In genomic region chr5:146260003-146260402, GRCm38 (mm10) we compare ENCODE assay signal across 13 mouse cellular contexts. TPM values are rescaled to one million over a fixed set of nuclear protein-coding genes. Genes with fewer than 3 reads are reported as not detected.
DNase-seq lines count a peak whose midpoint lies in the region; ATAC-seq and TF ChIP-seq lines count a peak whose summit lies in the region.
"Had no signal": no experiment of that assay in that cellular context is flagged by ENCODE, and none has a peak within 500 bp of the region (broad histone marks: within the 10 kb centered on the region; RNA-seq: fewer than 3 reads in every experiment).

No protein-coding gene starts in this region.

- H3K79me2 ChIP-seq in CH12.LX (replicated peaks; ENCODE audit: control insufficient read depth, extremely low read depth, insufficient read depth, poor library complexity, severe bottlenecking) = 0 out of 2 replicates have a peak, but pooled peaks cover under 1% of the 10 kb centered on the region

- peaks cover 3% of the 10 kb centered on the region; the same call in 1 of the 2 replicates for H3K4me1 ChIP-seq in intestine, postnatal 0 days (replicated peaks; ENCODE audit: control insufficient read depth, insufficient read depth, low read length)
- H3K4me1 ChIP-seq in intestine, embryonic 15.5 days (replicated peaks) = no peaks in the 10 kb centered on the region
- H3K4me1 ChIP-seq in CH12.LX (ENCODE audit: control insufficient read depth in 1 of 2, insufficient read depth in 2 of 2) = no peaks in the 10 kb centered on the region
- no peaks in the 10 kb centered on the region for H3K4me1 ChIP-seq in bone marrow, adult 2 months (ENCODE audit: control insufficient read depth, insufficient read depth, low read length)
- H3K4me1 ChIP-seq: embryonic facial prominence, embryonic 15.5 days; lung, embryonic 15.5 days; neural tube, embryonic 12.5 days had no signal

- no peaks in the 10 kb centered on the region for H3K36me3 ChIP-seq in intestine, postnatal 0 days (ENCODE audit: control insufficient read depth, insufficient read depth)
- 0 out of 2 replicates have a peak, but pooled peaks cover 3% of the 10 kb centered on the region for H3K36me3 ChIP-seq in intestine, embryonic 15.5 days
- H3K36me3 ChIP-seq in CH12.LX (replicated peaks in 1 of 2; ENCODE audit: control insufficient read depth in 1 of 2, insufficient read depth in 1 of 2, low read length in 1 of 2) = peaks cover 5 to 42% of the 10 kb centered on the region in 2 experiments

- no peak for ATAC-seq in intestine, postnatal 0 days
- ATAC-seq in intestine, embryonic 15.5 days = no peak
- ATAC-seq: inflammation-experienced regulatory T-cells, adult 6 months had no signal

- TF ChIP-seq RAD21 in CH12.LX (IDR thresholded peaks at IDR 0.05; ENCODE audit: low read depth, low read length) = no peak

- in situ Hi-C loops in CH12.LX (cut with MboI; ENCODE audit: low pct_ligation_motif_present, low pct_unique_long_range_greater_than_20kb, low sequenced_read_pairs) = no loop called here

- no peak for TF ChIP-seq EP300 in CH12.LX (IDR thresholded peaks at IDR 0.05; ENCODE audit: low read length)

- H3K4me3 ChIP-seq in intestine, postnatal 0 days (ENCODE audit: low read depth, low read length) = no peak overlapping the region
- no peak overlapping the region for H3K4me3 ChIP-seq in intestine, embryonic 15.5 days (replicated peaks)
- H3K4me3 ChIP-seq in CH12.LX (replicated peaks in 1 of 3; ENCODE audit: low read depth in 2 of 3, low read length in 2 of 3, poor library complexity in 1 of 3) = no peak overlapping the region
- H3K4me3 ChIP-seq in bone marrow, adult 2 months (replicated peaks; ENCODE audit: control insufficient read depth, low read depth, low read length) = no peak overlapping the region
- H3K4me3 ChIP-seq: embryonic facial prominence, embryonic 15.5 days; lung, embryonic 15.5 days; neural tube, embryonic 12.5 days had no signal

- H3K27me3 ChIP-seq in intestine, postnatal 0 days (replicated peaks; ENCODE audit: control insufficient read depth, insufficient read depth, low read length) = no peaks in the 10 kb centered on the region
- H3K27me3 ChIP-seq in intestine, embryonic 15.5 days (replicated peaks) = no peaks in the 10 kb centered on the region
- H3K27me3 ChIP-seq in CH12.LX (replicated peaks) = no peaks in the 10 kb centered on the region
- H3K27me3 ChIP-seq: embryonic facial prominence, embryonic 15.5 days; lung, embryonic 15.5 days; neural tube, embryonic 12.5 days had no signal

- TF ChIP-seq POLR2A in CH12.LX (IDR thresholded peaks at IDR 0.05; ENCODE audit: low read depth, low read length) = no peak
- no peak for TF ChIP-seq POLR2A in bone marrow, adult 2 months (IDR thresholded peaks at IDR 0.05; ENCODE audit: borderline replicate concordance, control insufficient read depth, low read depth, low read length)

- DNase-seq in CH12.LX (ENCODE audit: extremely low read depth) = peak; percentile 41
- DNase-seq in lung, postnatal 10 days = peak; percentile 23
- DNase-seq in layer of hippocampus, adult 18-20 months (ENCODE audit: low spot score in 2 of 2) = no peak
- DNase-seq in right cerebral cortex, postnatal 25 days = no peak
- DNase-seq in layer of hippocampus, adult 8-10 months (ENCODE audit: low spot score in 2 of 2) = no peak
- DNase-seq: cerebellum, adult 11 months had no signal

- no peak overlapping the region for H3K9ac ChIP-seq in intestine, postnatal 0 days (ENCODE audit: low read depth, low read length)
- no peak overlapping the region for H3K9ac ChIP-seq in intestine, embryonic 15.5 days
- no peak overlapping the region for H3K9ac ChIP-seq in CH12.LX (ENCODE audit: insufficient read depth, low read depth)
- H3K9ac ChIP-seq: embryonic facial prominence, embryonic 15.5 days; lung, embryonic 15.5 days; neural tube, embryonic 12.5 days had no signal

- H3K9me3 ChIP-seq in intestine, postnatal 0 days (ENCODE audit: control insufficient read depth) = no peaks in the 10 kb centered on the region
- no peaks in the 10 kb centered on the region for H3K9me3 ChIP-seq in intestine, embryonic 15.5 days
- peaks cover 4% of the 10 kb centered on the region for H3K9me3 ChIP-seq in CH12.LX (replicated peaks; ENCODE audit: low read length)
- H3K9me3 ChIP-seq: lung, embryonic 15.5 days had no signal

- H3K27ac ChIP-seq in intestine, postnatal 0 days (ENCODE audit: low read depth, low read length) = no peak overlapping the region
- H3K27ac ChIP-seq in intestine, embryonic 15.5 days = no peak overlapping the region
- H3K27ac ChIP-seq in CH12.LX (ENCODE audit: insufficient read depth, low read depth) = no peak overlapping the region
- no peak overlapping the region for H3K27ac ChIP-seq in bone marrow, adult 2 months (ENCODE audit: control insufficient read depth, insufficient read depth, low read depth, low read length, poor library complexity)
- H3K27ac ChIP-seq: embryonic facial prominence, embryonic 15.5 days; lung, embryonic 15.5 days; neural tube, embryonic 12.5 days had no signal

- 54% methylated on average over 9 of the region's 9 CpGs for WGBS in intestine, postnatal 0 days
- 54% methylated on average over 9 of the region's 9 CpGs for WGBS in intestine, embryonic 15.5 days
- WGBS in bone marrow, adult 2 months = 84% methylated on average over 9 of the region's 9 CpGs

- no peak overlapping the region for H3K4me2 ChIP-seq in intestine, postnatal 0 days (replicated peaks; ENCODE audit: low read depth)
- H3K4me2 ChIP-seq in intestine, embryonic 15.5 days (replicated peaks) = no peak overlapping the region
- no peak overlapping the region for H3K4me2 ChIP-seq in CH12.LX (ENCODE audit: insufficient read depth, low read depth, poor library complexity, severe bottlenecking)
- H3K4me2 ChIP-seq: embryonic facial prominence, embryonic 15.5 days; lung, embryonic 15.5 days; neural tube, embryonic 12.5 days had no signal

- TF ChIP-seq CTCF in intestine, postnatal 0 days (IDR thresholded peaks at IDR 0.05; ENCODE audit: low read depth) = peak; percentile 66
- peak in 1 of 2 experiments; percentile 42; a peak in 3 of 4 replicates for TF ChIP-seq CTCF in CH12.LX (conservative IDR thresholded peaks at IDR 0.05 in 1 of 2, IDR thresholded peaks at IDR 0.05 in 1 of 2; ENCODE audit: low read depth in 2 of 2, low read length in 2 of 2)
- peak; percentile 31; the same call in 1 of the 2 replicates for TF ChIP-seq CTCF in bone marrow, adult 2 months (IDR thresholded peaks at IDR 0.05; ENCODE audit: control insufficient read depth, insufficient read depth, low read length)

- dilution Hi-C loops in CH12.LX (cut with MboI; ENCODE audit: extremely low pct_ligation_motif_present, extremely low pct_unique_long_range_greater_than_20kb, low sequenced_read_pairs) = no loop called here

TF ChIP-seq in CH12.LX, 34 proteins besides CTCF, POLR2A, EP300 and RAD21:
- TF ChIP-seq HCFC1 (IDR thresholded peaks at IDR 0.05; ENCODE audit: low read depth, low read length) (no peak), ZNF384 (IDR thresholded peaks at IDR 0.05; ENCODE audit: low read depth, low read length) (no peak), SIN3A (IDR thresholded peaks at IDR 0.05; ENCODE audit: low read length) (no peak), SMC3 (IDR thresholded peaks at IDR 0.05; ENCODE audit: low read depth, low read length) (no peak), IRF4 (IDR thresholded peaks at IDR 0.05; ENCODE audit: low read depth, low read length) (no peak), TBP (conservative IDR thresholded peaks at IDR 0.05; ENCODE audit: low read depth, low read length) (no peak), ELF1 (IDR thresholded peaks at IDR 0.05; ENCODE audit: low read depth, low read length) (no peak), USF2 (conservative IDR thresholded peaks at IDR 0.05; ENCODE audit: low read depth, low read length) (no peak), UBTF (IDR thresholded peaks at IDR 0.05; ENCODE audit: low read depth, low read length) (no peak), JUND (conservative IDR thresholded peaks at IDR 0.05; ENCODE audit: low read depth, low read length) (no peak), E2F4 (IDR thresholded peaks at IDR 0.05; ENCODE audit: insufficient replicate concordance, low read depth, low read length) (no peak), MEF2A (IDR thresholded peaks at IDR 0.05; ENCODE audit: borderline replicate concordance, low read depth, low read length) (no peak), KAT2A (IDR thresholded peaks at IDR 0.05; ENCODE audit: insufficient replicate concordance, low read length) (no peak), TCF12 (IDR thresholded peaks at IDR 0.05; ENCODE audit: low read depth, low read length) (no peak), JUN (IDR thresholded peaks at IDR 0.05; ENCODE audit: insufficient read depth, low read depth, low read length) (no peak), MAZ (IDR thresholded peaks at IDR 0.05; ENCODE audit: low read depth, low read length) (no peak)

RNA-seq across cellular contexts. Expression of gene Cdk8, which starts 29.0 kb away (rescaled TPM):
- polyA plus RNA-seq in intestine, postnatal 0 days (2015; fragmentation: Nextera tagmentation; extraction: Ambion mirVana) = 24.6 and 27.3 TPM in 2 replicates
- polyA plus RNA-seq in intestine, embryonic 15.5 days (2015; fragmentation: Nextera tagmentation; extraction: Ambion mirVana) = 19.6 and 20.3 TPM in 2 replicates
- total RNA-seq in CH12.LX (2012; rRNA removed) (52.6 and 55.0 TPM in 2 replicates), CH12.LX (2014; rRNA removed) (99.1 and 112 TPM in 2 replicates)
- polyA plus RNA-seq in CH12.LX (2012; ENCODE audit: insufficient read length, low read depth) = 65.4 and 69.9 TPM in 2 replicates
- polyA plus RNA-seq in bone marrow, adult 2 months (2011; ENCODE audit: insufficient read depth, insufficient read length, low replicate concordance, missing spikeins) = 17.0 and 28.8 TPM in 2 replicates
- total RNA-seq in layer of hippocampus, adult 18-20 months (2021) = 10 to 100 TPM; 41.7 to 43.2 TPM
- total RNA-seq in layer of hippocampus, adult 8-10 months (2022) = 10 to 100 TPM; 37.7 to 47.3 (median 42.7) TPM

RNA-seq across cellular contexts. Expression of gene Rnf6, which starts 38.6 kb away (rescaled TPM):
- polyA plus RNA-seq in intestine, postnatal 0 days (2015; fragmentation: Nextera tagmentation; extraction: Ambion mirVana) = 34.6 and 38.6 TPM in 2 replicates
- polyA plus RNA-seq in intestine, embryonic 15.5 days (2015; fragmentation: Nextera tagmentation; extraction: Ambion mirVana) = 47.2 and 48.3 TPM in 2 replicates
- 20.7 and 21.4 TPM in 2 replicates for total RNA-seq in CH12.LX (2012; rRNA removed)
- 15.9 and 19.1 TPM in 2 replicates for total RNA-seq in CH12.LX (2014; rRNA removed)
- polyA plus RNA-seq in CH12.LX (2012; ENCODE audit: insufficient read length, low read depth) = 22.7 and 24.1 TPM in 2 replicates
- 5.8 and 13.2 TPM in 2 replicates for polyA plus RNA-seq in bone marrow, adult 2 months (2011; ENCODE audit: insufficient read depth, insufficient read length, low replicate concordance, missing spikeins)
- 10 to 100 TPM; 71.7 to 72.5 TPM for total RNA-seq in layer of hippocampus, adult 18-20 months (2021)
- 10 to 100 TPM; 61.5 to 72.1 (median 64.0) TPM for total RNA-seq in layer of hippocampus, adult 8-10 months (2022)

Comparison
In these comparisons a context has a peak if more than half of its experiments do, and no peak if none do; other contexts are left out.
1. DNase-seq: peak in CH12.LX (single experiment) and lung, postnatal 10 days (single experiment); none in layer of hippocampus, adult 18-20 months (0 of 2), right cerebral cortex, postnatal 25 days (single experiment) and layer of hippocampus, adult 8-10 months (0 of 2).